Mouse (Mus musculus) limb, embryonic 10.5 days (tissue): Measurements from ENCODE around the gene 1110032F04Rik. TPM values are rescaled to one million over a fixed set of nuclear protein-coding genes. Genes with fewer than 3 reads are reported as not detected.

ENCODE experiments used
- DNase-seq: peaks from one replicate; pipeline ENCODE4 v3.0.0-alpha.2; 2017; ENCODE audit warnings: low spot score
- H3K27ac ChIP-seq: fragments of 300-500 bp; sonication (generic); 2 replicates; pipeline ENCODE4 v1.5.1; 2016; ENCODE audit warnings: mild to moderate bottlenecking
- H3K27me3 ChIP-seq: fragments of 300-500 bp; sonication (generic); 2 replicates; pipeline ENCODE4 v1.6.1; 2016; ENCODE audit warnings: low read depth, mild to moderate bottlenecking; ENCODE audit not compliant: poor library complexity, severe bottlenecking
- H3K36me3 ChIP-seq: fragments of 300-500 bp; sonication (generic); 2 replicates; pipeline ENCODE4 v1.6.1; 2016; ENCODE audit warnings: mild to moderate bottlenecking, moderate library complexity
- H3K4me1 ChIP-seq: fragments of 300-500 bp; sonication (generic); 2 replicates; pipeline ENCODE4 v1.6.1; 2016
- H3K4me3 ChIP-seq: fragments of 300-500 bp; sonication (generic); 2 replicates; pipeline ENCODE4 v1.5.1; 2016; ENCODE audit warnings: mild to moderate bottlenecking, moderate library complexity
- H3K9me3 ChIP-seq: fragments of 300-500 bp; sonication (generic); replicated peaks from 2 replicates; pipeline ENCODE4 v1.6.1; 2016; ENCODE audit warnings: mild to moderate bottlenecking
- WGBS: fragments of 180-500 bp; shearing (Covaris S2); methylation state at CpG from one replicate; pipeline ENCODE4 v1.1.7; 2016; 5-methylcytosine and 5-hydroxymethylcytosine counted together
- polyA plus RNA-seq: library from polyadenylated mRNA; unstranded; fragments of >200 nt; fragmentation: Nextera tagmentation; extraction: Ambion mirVana; gene quantifications from 2 replicates; pipeline ENCODE4 v1.2.1, GENCODE M21; 2016

The 1110032F04Rik gene
- polyA plus RNA-seq, result 0.54 and 0.59 TPM in 2 replicates

DNA sequence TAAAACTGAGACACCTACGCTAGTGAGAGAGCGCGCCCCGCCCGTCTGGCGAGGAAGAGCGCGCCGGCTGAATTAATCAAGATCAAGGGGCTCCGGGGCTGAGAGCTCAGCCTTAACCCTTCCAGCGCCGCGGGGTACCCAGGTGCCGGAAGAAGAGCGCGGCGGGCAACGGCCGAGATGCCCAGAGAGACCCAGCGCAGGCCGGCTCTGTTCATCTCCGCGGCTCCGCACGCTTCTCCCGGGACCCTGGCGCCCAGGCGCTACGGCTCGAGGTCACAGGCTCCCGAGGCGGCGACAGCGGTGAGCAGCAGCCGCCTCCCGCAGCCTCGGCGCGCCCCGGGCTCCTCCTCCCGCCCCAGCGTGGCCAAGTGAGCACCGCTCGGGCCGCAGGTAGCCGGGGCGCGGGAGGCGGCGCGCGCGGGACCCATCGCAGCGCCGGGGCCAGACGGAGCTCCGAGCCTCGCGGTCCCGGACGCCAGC, at the start of gene 1110032F04Rik:
TSS of gene 1110032F04Rik (plus strand) at position 376 of the 480 bp plus-strand sequence.
- Histone ChIP-seq H3K4me3 (peak within 1 kb of the TSS; percentile 72), H3K27ac (peak within 1 kb of the TSS; percentile 82), H3K27me3 (peaks cover 58% of the 10 kb centered on the region), H3K4me1 (peaks cover 22% of the 10 kb centered on the region), H3K9me3 (no peaks in the 10 kb centered on the region), H3K36me3 (no peaks in the 10 kb centered on the region)
- under 1% methylated on average over 62 of the region's 62 CpGs for WGBS
- DNase-seq, result peak; percentile 79

DNA sequence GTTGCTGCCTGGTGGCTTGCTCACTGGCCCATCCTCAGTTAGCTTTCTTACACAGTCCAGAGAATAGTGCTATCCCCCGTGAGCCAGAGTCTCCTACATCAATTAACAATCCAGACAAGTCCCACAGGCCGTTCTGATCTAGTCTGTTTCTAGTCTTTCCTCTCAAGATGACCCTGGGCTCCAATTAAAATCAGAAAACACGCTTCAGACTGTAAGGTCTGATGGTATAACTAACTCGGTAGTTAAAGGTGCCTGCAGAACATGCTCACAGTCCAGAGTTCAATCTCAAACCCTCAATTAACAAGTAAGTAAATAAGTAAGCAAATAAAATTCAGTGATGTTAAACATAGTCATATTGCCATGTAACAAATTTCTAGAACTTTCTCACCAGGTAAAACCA, 48.0 kb upstream of the 1110032F04Rik start:
- no peak for DNase-seq
- Histone ChIP-seq H3K4me1 (peaks cover 4% of the 10 kb centered on the region; the same call in 1 of the 2 replicates), H3K9me3 (no peaks in the 10 kb centered on the region), H3K36me3 (no peaks in the 10 kb centered on the region), H3K27me3 (no peaks in the 10 kb centered on the region), H3K27ac (no peak overlapping the region), H3K4me3 (no peak overlapping the region)
- WGBS, result 66% methylated on average over 4 of the region's 4 CpGs

DNA sequence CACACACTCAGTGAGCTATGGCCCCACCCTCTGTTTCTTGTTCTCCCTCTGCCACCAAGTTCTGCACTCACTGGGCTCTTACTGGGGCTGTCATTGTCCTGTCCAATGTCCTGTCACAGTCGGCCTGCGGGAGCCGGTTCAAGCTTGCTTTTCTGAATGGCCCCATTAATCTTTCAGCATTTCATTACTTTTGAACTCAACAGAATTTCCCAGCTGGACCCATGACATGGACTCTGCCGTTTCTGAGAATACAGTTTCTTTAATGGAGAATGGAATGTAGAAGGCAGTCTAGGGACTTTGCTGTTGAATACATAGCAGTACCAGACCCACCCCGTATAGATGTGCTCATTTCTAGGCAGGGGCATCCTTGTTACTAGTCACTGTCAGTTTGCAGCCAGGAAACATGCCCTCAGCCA, 47.5 kb upstream of the 1110032F04Rik start:
- no peak overlapping the region for H3K4me3 ChIP-seq
- H3K9me3 ChIP-seq, result no peaks in the 10 kb centered on the region
- DNase-seq, result peak; percentile 44
- H3K36me3 ChIP-seq, result no peaks in the 10 kb centered on the region
- no peaks in the 10 kb centered on the region for H3K27me3 ChIP-seq
- WGBS, result 43% methylated on average over 5 of the region's 5 CpGs
- peaks cover 4% of the 10 kb centered on the region; the same call in 1 of the 2 replicates for H3K4me1 ChIP-seq
- H3K27ac ChIP-seq, result no peak overlapping the region

DNA sequence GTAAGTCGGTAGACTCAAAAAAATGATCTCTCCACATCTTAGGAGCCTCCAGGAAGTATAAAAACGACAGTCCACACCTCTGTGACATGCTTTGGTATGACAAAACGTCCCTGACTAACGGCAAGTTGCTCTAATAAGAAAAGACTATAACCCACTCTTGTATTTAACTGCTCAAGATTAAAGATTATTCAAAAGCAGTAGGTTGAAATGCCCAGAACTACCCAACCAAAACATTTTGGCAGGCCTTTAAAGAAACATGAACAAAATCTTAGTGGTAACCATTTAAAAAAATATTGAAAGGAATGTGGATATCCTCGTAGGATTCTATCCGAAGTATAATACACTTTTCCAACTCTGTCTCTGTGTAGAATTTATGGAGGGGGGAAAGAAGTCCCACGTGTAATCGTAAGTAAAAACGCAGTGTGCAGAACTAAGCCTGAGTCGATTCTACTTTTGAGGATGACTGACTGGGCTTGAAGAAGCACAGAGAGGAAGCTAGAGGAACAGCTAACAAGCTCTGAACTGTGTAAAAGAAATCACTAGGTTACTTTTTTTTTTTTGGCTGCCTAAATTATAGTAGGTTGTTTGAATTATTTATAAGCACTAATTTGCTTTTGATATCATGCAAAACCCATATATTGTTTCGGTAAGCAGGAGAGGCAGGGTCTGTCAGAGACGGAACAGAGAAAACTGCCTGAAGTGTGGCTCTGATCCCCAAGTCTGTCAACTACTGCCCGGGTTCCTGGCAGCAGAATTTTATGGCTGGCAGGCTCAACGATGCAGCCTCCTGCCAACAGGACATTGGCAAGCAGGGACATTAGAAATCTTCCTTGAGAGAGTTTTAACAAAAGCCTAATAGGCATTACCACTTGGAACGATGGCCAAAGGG, 45.3 kb upstream of the 1110032F04Rik start:
- Histone ChIP-seq H3K27ac (no peak overlapping the region), H3K4me3 (no peak overlapping the region), H3K4me1 (peaks cover 4% of the 10 kb centered on the region; the same call in 1 of the 2 replicates), H3K36me3 (no peaks in the 10 kb centered on the region), H3K27me3 (no peaks in the 10 kb centered on the region), H3K9me3 (no peaks in the 10 kb centered on the region)
- DNase-seq, result no peak
- WGBS, result 69% methylated on average over 15 of the region's 15 CpGs

DNA sequence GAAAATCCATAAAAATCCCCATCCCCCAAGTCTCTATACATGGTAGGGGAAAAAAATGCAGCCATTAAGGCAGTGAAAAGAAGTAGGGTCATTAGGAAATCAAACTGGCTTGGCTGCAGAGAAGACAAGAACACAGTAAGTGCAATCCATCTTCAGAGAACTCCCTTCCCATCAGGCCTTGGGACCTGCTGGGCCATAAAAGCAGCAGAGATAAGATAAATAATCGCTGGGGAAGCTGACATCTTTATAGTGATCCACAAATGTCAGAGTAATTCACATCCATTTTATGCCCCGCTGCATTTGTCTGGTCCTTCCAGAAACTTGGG, 44.7 kb upstream of the 1110032F04Rik start:
- Histone ChIP-seq H3K9me3 (no peaks in the 10 kb centered on the region), H3K4me3 (no peak overlapping the region), H3K36me3 (no peaks in the 10 kb centered on the region), H3K27ac (no peak overlapping the region), H3K27me3 (no peaks in the 10 kb centered on the region), H3K4me1 (peaks cover 4% of the 10 kb centered on the region; the same call in 1 of the 2 replicates)
- WGBS, result 25% methylated on average over 2 of the region's 2 CpGs
- no peak for DNase-seq

DNA sequence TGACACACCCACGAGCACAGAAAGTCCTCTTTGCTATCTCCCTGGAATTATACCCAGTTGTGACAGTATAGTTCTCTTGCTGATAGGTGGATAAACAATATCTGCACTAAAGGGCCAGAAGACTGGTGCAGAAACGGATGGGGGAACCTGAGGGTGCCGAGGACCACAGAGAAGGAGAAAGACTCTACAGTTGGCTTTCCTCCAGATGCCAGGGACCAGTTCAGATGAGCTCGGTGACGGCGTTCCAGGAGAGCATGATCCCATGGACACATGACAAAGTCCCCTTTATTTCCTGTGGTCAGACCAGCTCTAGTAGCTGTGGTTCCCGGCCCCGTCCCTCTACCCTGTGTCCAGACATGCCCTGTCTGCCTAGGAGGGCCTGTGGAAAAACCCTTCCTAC, 44.2 kb upstream of the 1110032F04Rik start:
- no peaks in the 10 kb centered on the region for H3K9me3 ChIP-seq
- WGBS, result 72% methylated on average over 8 of the region's 8 CpGs
- H3K36me3 ChIP-seq, result no peaks in the 10 kb centered on the region
- peaks cover 4% of the 10 kb centered on the region; the same call in 1 of the 2 replicates for H3K4me1 ChIP-seq
- no peaks in the 10 kb centered on the region for H3K27me3 ChIP-seq
- no peak overlapping the region for H3K27ac ChIP-seq
- no peak for DNase-seq
- no peak overlapping the region for H3K4me3 ChIP-seq

DNA sequence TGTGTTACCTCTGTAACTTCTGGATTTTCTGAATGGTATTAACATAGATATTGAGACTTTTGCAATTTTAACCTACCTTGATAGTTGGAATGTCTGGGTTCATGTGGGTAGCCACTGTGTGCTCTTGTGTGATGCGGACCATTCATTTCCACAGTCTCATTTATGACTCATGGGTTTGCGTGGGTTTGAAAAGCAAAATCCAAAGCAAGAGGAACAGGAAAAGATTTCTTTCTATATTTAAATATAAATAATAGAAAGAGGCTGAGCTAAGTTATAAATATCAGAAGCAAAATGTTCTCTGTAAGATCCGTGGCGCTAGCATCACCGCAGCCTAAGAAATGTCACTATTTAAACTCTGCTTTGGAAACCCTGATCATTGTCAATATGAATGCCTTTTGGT, 41.7 kb upstream of the 1110032F04Rik start:
- H3K4me3 ChIP-seq, result no peak overlapping the region
- H3K27ac ChIP-seq, result no peak overlapping the region
- H3K4me1 ChIP-seq, result no peaks in the 10 kb centered on the region
- WGBS, result 96% methylated on average over 5 of the region's 5 CpGs
- no peaks in the 10 kb centered on the region for H3K9me3 ChIP-seq
- no peaks in the 10 kb centered on the region for H3K27me3 ChIP-seq
- no peaks in the 10 kb centered on the region for H3K36me3 ChIP-seq
- DNase-seq, result no peak

DNA sequence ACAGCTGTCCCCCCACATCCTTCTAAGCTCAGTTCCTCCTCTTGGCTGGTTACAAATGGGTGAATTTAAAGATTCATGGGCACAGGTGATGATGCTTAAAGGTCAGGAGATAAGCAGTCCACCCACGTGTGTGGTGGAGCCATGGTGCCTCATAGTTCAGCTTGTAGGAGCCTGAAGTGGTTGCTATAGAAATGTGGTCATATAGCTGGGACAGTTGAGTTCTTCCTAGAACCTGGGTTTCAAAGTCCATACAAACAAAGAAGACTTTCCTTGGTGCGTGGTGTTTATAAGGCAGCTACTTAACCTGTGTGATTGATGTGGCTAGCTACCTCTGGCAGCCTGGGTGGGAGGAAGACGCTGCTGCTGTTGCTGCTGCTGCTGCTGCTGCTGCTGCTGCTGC, 39.4 kb upstream of the 1110032F04Rik start:
- WGBS, result 63% methylated on average over 3 of the region's 3 CpGs
- no peaks in the 10 kb centered on the region for H3K4me1 ChIP-seq
- H3K27me3 ChIP-seq, result no peaks in the 10 kb centered on the region

DNA sequence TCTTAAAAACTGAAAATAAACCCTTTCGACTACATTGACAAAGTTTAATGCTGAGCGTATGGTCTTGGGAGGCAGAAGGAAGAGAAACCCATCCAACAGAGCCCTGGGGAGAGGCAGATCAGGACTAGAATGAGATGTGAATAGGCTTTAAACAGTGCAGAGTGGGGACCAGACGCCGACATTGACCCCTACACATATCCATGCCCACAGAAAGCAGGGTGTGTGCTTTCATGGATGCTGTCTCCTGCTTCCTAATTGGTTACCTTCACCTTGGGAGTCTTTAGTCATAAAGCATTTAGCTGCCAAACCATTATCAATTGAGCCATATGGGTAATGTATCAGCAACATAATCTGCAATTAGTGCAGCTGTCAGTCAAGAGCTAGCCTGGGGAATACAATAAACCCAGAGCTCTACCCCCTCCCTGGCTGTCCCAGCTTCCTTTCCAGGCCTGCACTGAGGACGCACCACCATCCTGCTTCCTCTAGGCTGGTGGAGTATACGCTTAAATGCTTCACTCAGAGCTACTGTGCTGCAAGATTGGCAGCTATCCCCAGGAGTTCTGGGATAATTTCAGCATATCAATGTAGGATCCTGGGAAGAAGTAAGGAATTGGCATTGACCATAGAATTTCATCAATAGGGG, 32.4 kb upstream of the 1110032F04Rik start:
- 84% methylated on average over 6 of the region's 6 CpGs for WGBS
- no peak for DNase-seq
- H3K27me3 ChIP-seq, result no peaks in the 10 kb centered on the region

More for the DNA sequence above, 39.4 kb upstream of the 1110032F04Rik start:
- DNase-seq, result no peak
- Histone ChIP-seq H3K9me3 (no peaks in the 10 kb centered on the region), H3K27ac (no peak overlapping the region), H3K4me3 (no peak overlapping the region), H3K36me3 (no peaks in the 10 kb centered on the region)

DNA sequence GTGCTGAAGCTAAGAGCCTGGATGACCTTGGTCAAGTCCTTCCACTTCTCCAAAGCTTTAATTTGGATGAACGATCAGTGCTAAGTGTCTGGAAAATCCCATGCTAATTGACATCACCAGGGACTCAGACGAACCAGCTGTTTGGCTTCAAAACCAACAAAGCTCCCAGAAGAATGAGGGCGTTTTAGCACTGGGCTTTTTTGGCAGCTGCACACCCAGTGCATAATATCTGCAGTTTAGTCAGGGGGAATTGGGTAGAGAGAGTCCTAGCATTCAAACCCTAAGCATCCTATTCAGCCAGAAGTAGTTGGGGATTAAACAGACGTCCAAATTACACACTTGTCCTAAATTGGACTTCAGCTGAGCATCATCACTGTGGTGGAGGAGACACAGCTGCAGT, 29.2 kb upstream of the 1110032F04Rik start:
- H3K27ac ChIP-seq, result no peak overlapping the region
- H3K4me3 ChIP-seq, result no peak overlapping the region
- H3K27me3 ChIP-seq, result no peaks in the 10 kb centered on the region
- 71% methylated on average over 4 of the region's 4 CpGs for WGBS
- no peaks in the 10 kb centered on the region for H3K36me3 ChIP-seq
- no peak for DNase-seq
- no peaks in the 10 kb centered on the region for H3K4me1 ChIP-seq
- no peaks in the 10 kb centered on the region for H3K9me3 ChIP-seq

More for the DNA sequence above, 32.4 kb upstream of the 1110032F04Rik start:
- no peak overlapping the region for H3K27ac ChIP-seq
- H3K9me3 ChIP-seq, result no peaks in the 10 kb centered on the region
- no peak overlapping the region for H3K4me3 ChIP-seq
- no peaks in the 10 kb centered on the region for H3K4me1 ChIP-seq
- H3K36me3 ChIP-seq, result no peaks in the 10 kb centered on the region

DNA sequence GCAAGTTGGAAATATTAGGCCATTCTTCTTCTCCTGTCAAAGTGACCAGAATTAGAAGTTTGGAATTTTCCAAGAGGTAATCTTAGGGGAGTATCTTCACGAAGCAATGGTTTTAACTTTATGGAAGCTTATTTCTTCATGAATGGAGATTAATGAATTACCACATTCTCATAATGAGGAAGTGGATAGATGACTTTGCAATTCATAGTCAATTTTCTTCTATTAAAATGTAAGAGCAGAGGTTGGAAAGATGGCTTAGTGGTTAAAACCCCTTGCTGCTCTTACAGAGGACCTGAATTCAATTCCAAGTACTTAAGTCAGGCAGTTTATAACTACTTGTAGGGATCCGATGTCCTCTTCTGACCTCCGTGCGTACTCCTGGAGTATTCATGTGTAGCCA, 25.4 kb upstream of the 1110032F04Rik start:
- Histone ChIP-seq H3K9me3 (no peaks in the 10 kb centered on the region), H3K4me3 (no peak overlapping the region), H3K36me3 (no peaks in the 10 kb centered on the region), H3K27me3 (no peaks in the 10 kb centered on the region), H3K4me1 (no peaks in the 10 kb centered on the region), H3K27ac (no peak overlapping the region)
- 93% methylated on average over 4 of the region's 4 CpGs for WGBS
- no peak for DNase-seq

DNA sequence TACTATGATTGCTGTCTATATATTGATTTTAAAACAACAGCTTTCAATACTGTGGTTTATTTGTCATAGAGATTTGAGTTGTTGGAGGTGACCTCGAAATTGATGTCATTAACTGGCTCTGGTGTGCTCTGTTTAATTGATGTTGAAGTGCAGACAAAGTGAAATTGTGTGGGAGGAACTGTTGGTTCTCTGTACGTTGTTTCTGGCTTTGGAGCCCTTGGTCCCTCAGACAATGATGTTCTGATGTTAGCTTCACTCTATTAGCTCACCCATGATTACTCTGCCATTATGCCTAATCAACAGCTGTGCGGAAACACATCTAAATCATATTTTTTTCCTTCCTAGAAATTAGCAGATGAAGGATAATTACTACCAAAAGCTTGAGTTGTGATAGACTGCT, 21.1 kb upstream of the 1110032F04Rik start:
- no peaks in the 10 kb centered on the region for H3K9me3 ChIP-seq
- no peak overlapping the region for H3K27ac ChIP-seq
- H3K4me3 ChIP-seq, result no peak overlapping the region
- 72% methylated on average over 3 of the region's 3 CpGs for WGBS
- H3K36me3 ChIP-seq, result no peaks in the 10 kb centered on the region
- H3K4me1 ChIP-seq, result no peaks in the 10 kb centered on the region
- DNase-seq, result no peak
- no peaks in the 10 kb centered on the region for H3K27me3 ChIP-seq

DNA sequence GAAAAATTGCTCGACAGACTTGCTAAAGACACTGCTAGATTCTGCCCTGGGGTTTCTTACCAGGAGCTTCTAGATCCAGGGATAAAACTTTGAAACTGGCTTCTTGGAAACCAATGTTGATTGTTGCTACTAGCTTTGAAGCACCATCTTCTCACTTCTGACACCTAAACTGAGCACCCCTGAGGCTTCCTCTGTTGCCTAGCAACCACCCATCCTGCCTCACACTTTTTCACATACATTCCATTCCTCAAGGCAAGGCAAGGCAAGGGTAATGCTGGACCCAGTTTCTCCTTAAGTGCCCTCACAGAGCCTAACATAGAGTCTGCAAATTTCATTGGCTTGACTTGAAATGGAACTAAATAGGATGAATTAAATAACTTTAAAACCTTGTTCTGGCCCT, 17.0 kb upstream of the 1110032F04Rik start:
- WGBS, result 88% methylated on average over 1 of the region's 1 CpGs
- Histone ChIP-seq H3K4me1 (no peaks in the 10 kb centered on the region), H3K27me3 (no peaks in the 10 kb centered on the region), H3K4me3 (no peak overlapping the region), H3K9me3 (no peaks in the 10 kb centered on the region), H3K27ac (no peak overlapping the region), H3K36me3 (no peaks in the 10 kb centered on the region)
- DNase-seq, result no peak
